Mouse (Mus musculus) brain, adult 2 months (tissue): ENCODE data around the gene Rdh16f1.
"Not testable (repeated sequence)": the region's sequence is repeated elsewhere in the genome, so short reads cannot be mapped to it uniquely, and the experiment has no call there.

Source experiments
- DNase-seq: peaks from one replicate; pipeline ENCODE4 v3.0.0; 2011; ENCODE audit warnings: low read depth, low spot score

The Rdh16f1 gene

GRCm38 (mm10) chr10:127829121-127829520 lies 69.5 kb downstream of the Rdh16f1 start:
- DNase-seq, result peak; percentile 8

GRCm38 (mm10) chr10:127834186-127834585 lies 74.6 kb downstream of the Rdh16f1 start:
- DNase-seq, result not testable (repeated sequence)

GRCm38 (mm10) chr10:127835292-127835691 lies 75.7 kb downstream of the Rdh16f1 start:
- no peak for DNase-seq

- not testable (repeated sequence) for DNase-seq
These were observed 78.2 kb downstream of the Rdh16f1 start for GRCm38 (mm10) chr10:127837793-127838192.

- DNase-seq, result peak; percentile 53
These were observed 79.0 kb downstream of the Rdh16f1 start for GRCm38 (mm10) chr10:127838539-127838938.

GRCm38 (mm10) chr10:127840776-127841175 lies 81.2 kb downstream of the Rdh16f1 start:
- DNase-seq, result no peak
